Mouse (Mus musculus) forebrain, embryonic 11.5 days (tissue): Measurements from ENCODE around the gene Exosc5. TPM values are rescaled to one million over a fixed set of nuclear protein-coding genes. Genes with fewer than 3 reads are reported as not detected.

Experiments used
- ATAC-seq: fragments of 200-750 bp; cut with Nextera tagmentation; replicated peaks from 2 replicates; pipeline ENCODE4 v1.8.0; 2017; ENCODE audit warnings: moderate TSS enrichment; ENCODE audit not compliant: low FRiP score
- DNase-seq: peaks from one replicate; pipeline ENCODE4 v3.0.0-alpha.2; 2017; ENCODE audit warnings: low spot score
- H3K27ac ChIP-seq: fragments of 300-500 bp; sonication (generic); 2 replicates; pipeline ENCODE4 v1.5.1; 2014; ENCODE audit warnings: low read depth, low read length
- H3K27me3 ChIP-seq: fragments of 300-500 bp; sonication (generic); 2 replicates; pipeline ENCODE4 v1.6.1; 2014; ENCODE audit warnings: mild to moderate bottlenecking, low read length, mixed read lengths; ENCODE audit not compliant: control insufficient read depth, insufficient read depth
- H3K36me3 ChIP-seq: fragments of 300-500 bp; sonication (generic); 2 replicates; pipeline ENCODE4 v1.6.1; 2014; ENCODE audit warnings: mild to moderate bottlenecking, low read length, moderate library complexity, mixed read lengths; ENCODE audit not compliant: control insufficient read depth, insufficient read depth
- H3K4me1 ChIP-seq: fragments of 300-500 bp; sonication (generic); replicated peaks from 2 replicates; pipeline ENCODE4 v1.6.1; 2014; ENCODE audit warnings: low read length, mixed read lengths; ENCODE audit not compliant: control insufficient read depth, insufficient read depth
- H3K4me2 ChIP-seq: fragments of 300-500 bp; sonication (generic); 2 replicates; pipeline ENCODE4 v1.6.1; 2014; ENCODE audit warnings: low read depth, mild to moderate bottlenecking, low read length, moderate library complexity, mixed read lengths; ENCODE audit not compliant: severe bottlenecking
- H3K4me3 ChIP-seq: fragments of 300-500 bp; sonication (generic); 2 replicates; pipeline ENCODE4 v1.5.1; 2014; ENCODE audit warnings: low read depth, low read length
- H3K9ac ChIP-seq: fragments of 300-500 bp; sonication (generic); 2 replicates; pipeline ENCODE4 v1.6.1; 2014; ENCODE audit warnings: low read length
- H3K9me3 ChIP-seq: fragments of 300-500 bp; sonication (generic); 2 replicates; pipeline ENCODE4 v1.6.1; 2016; ENCODE audit warnings: low read length, mixed read lengths; ENCODE audit not compliant: control insufficient read depth
- WGBS: fragments of 180-500 bp; shearing (Covaris S2); extraction: QIAGEN DNeasy Blood & Tissue Kit; methylation state at CpG from one replicate; pipeline ENCODE4 v1.1.7; 2014; 5-methylcytosine and 5-hydroxymethylcytosine counted together
- polyA plus RNA-seq: library from polyadenylated mRNA; unstranded; fragments of >200 nt; fragmentation: Nextera tagmentation; extraction: Ambion mirVana; gene quantifications from 2 replicates; pipeline ENCODE4 v1.2.1, GENCODE M21; 2014

The Exosc5 gene
- polyA plus RNA-seq, 1 experiment from 2014 or later, result 52.2 TPM

DNA sequence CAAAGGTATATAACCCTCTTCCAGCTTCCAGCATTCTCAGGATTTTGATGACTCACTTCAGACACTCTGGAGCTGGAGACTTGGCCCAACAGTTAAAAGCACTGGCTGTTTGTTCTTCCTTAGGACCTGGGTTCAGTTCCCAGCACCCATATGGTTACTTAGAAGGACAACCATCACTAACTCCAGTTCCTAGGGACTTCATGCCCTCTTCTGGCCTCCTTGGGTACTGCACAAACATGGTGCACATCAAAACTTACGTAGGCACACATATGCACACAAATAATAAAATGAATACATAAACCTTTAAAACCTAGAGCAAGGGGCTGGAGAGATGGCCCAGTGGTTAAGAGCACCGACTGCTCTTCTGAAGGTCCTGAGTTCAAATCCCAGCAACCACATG lies 43.4 kb downstream of the Exosc5 start:
- no peak overlapping the region for H3K4me3 ChIP-seq
- H3K27me3 ChIP-seq, result no peaks in the 10 kb centered on the region; the same call in 1 of the 2 replicates
- H3K36me3 ChIP-seq, result no peaks in the 10 kb centered on the region
- H3K9me3 ChIP-seq, result peaks cover 3% of the 10 kb centered on the region; the same call in 1 of the 2 replicates
- H3K9ac ChIP-seq, result no peak overlapping the region
- no peaks in the 10 kb centered on the region for H3K4me1 ChIP-seq
- H3K27ac ChIP-seq, result no peak overlapping the region
- WGBS, result 91% methylated on average over 2 of the region's 2 CpGs
- no peak for ATAC-seq
- DNase-seq, result no peak
- H3K4me2 ChIP-seq, result no peak overlapping the region

DNA sequence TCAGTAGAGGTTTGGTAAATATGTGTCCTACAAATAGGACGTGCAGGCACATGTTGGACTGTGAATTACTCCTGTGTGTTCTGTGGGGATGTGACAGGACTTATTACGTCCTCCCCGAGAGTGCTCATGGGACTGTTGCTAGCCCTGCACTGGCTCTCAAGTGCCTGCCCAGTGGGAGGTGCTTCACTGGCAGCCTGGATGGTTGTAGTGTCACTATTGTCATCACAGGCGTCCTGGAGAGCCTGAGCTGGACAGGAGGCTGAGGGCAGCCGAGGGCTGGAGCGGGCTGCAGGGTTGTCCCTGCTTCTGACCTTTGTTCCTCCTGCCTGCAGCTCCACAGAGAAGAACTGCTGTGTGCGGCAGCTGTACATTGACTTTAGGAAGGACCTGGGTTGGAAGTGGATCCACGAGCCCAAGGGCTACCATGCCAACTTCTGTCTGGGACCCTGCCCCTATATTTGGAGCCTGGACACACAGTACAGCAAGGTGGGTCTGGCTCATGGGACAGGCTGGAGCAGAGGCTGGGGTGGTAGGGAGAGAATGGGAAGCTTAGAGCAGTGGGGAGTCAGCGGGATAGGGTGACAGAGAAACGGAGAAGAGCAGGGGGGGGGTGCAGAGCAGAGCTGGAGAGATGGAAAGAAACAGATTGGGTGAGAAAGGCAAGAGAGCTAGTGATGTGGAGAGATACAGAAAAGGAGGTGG lies 45.0 kb downstream of the Exosc5 start:
- H3K4me2 ChIP-seq, result no peak overlapping the region
- H3K27ac ChIP-seq, result no peak overlapping the region
- 17% methylated on average over 10 of the region's 10 CpGs for WGBS

GRCm38 (mm10) chr7:25704716-25705364 lies 45.9 kb downstream of the Exosc5 start:
- no peak overlapping the region for H3K27ac ChIP-seq
- H3K4me2 ChIP-seq, result peak overlapping the region; percentile 55
- peak; percentile 63 for ATAC-seq
- DNase-seq, result peak; percentile 73
- no peaks in the 10 kb centered on the region for H3K36me3 ChIP-seq
- H3K9ac ChIP-seq, result peak overlapping the region; percentile 16; the same call in 1 of the 2 replicates
- 2% methylated on average over 28 of the region's 37 CpGs for WGBS
- peak overlapping the region; percentile 24 for H3K4me3 ChIP-seq
- H3K9me3 ChIP-seq, result peaks cover 3% of the 10 kb centered on the region; the same call in 1 of the 2 replicates
- no peaks in the 10 kb centered on the region; the same call in 1 of the 2 replicates for H3K27me3 ChIP-seq
- H3K4me1 ChIP-seq, result peaks cover 3% of the 10 kb centered on the region; the same call in 1 of the 2 replicates

More for the DNA sequence above, 45.0 kb downstream of the Exosc5 start:
- H3K36me3 ChIP-seq, result no peaks in the 10 kb centered on the region
- peaks cover 3% of the 10 kb centered on the region; the same call in 1 of the 2 replicates for H3K9me3 ChIP-seq
- H3K9ac ChIP-seq, result no peak overlapping the region
- no peaks in the 10 kb centered on the region for H3K4me1 ChIP-seq
- no peak overlapping the region for H3K4me3 ChIP-seq
- no peaks in the 10 kb centered on the region; the same call in 1 of the 2 replicates for H3K27me3 ChIP-seq
- peak; percentile 45; the same call in 1 of the 2 replicates for ATAC-seq
- no peak for DNase-seq

- Histone ChIP-seq H3K4me1 (peaks cover 4% of the 10 kb centered on the region; the same call in 1 of the 2 replicates), H3K27ac (no peak overlapping the region), H3K9ac (no peak overlapping the region), H3K9me3 (peaks cover 3% of the 10 kb centered on the region; the same call in 1 of the 2 replicates), H3K4me3 (no peak overlapping the region), H3K36me3 (no peaks in the 10 kb centered on the region), H3K27me3 (no peaks in the 10 kb centered on the region; the same call in 1 of the 2 replicates), H3K4me2 (no peak overlapping the region)
- ATAC-seq (no peak), DNase-seq (no peak)
- 68% methylated on average over 6 of the region's 6 CpGs for WGBS
Observed at GRCm38 (mm10) chr7:25705801-25706251, 46.9 kb downstream of the Exosc5 start.

DNA sequence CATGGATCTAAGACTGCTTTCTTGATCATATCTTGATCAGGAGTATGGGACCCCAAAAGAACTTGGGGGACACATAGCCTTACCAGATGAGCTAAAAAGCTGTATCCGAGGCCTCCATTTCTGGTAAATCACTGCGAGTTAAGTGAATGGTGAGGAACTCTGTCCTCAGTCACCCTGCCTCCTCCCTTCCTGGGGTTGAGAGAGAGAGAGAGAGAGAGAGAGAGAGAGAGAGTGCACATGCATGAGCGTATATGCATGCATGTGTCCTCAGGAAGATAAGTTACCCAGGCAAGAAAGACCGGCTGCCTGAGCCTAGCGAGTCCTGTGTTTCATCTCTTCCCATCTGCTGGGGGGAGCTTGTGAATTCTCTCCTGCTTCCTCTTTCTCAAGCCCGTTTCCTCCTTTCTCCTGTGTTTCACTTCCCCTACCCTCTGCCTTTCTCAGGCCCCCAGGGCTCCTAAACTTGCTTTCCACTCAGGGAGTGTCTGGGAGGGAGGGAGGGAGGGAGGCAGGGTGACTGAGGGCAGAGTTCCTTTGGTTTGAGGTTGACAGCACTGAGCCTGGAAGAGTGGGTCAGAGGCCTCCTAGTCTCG lies 47.7 kb downstream of the Exosc5 start:
- ATAC-seq, result no peak
- H3K4me3 ChIP-seq, result no peak overlapping the region
- WGBS, result 72% methylated on average over 7 of the region's 7 CpGs
- H3K9me3 ChIP-seq, result peaks cover 3% of the 10 kb centered on the region; the same call in 1 of the 2 replicates
- no peaks in the 10 kb centered on the region for H3K36me3 ChIP-seq
- no peak overlapping the region for H3K9ac ChIP-seq
- no peaks in the 10 kb centered on the region; the same call in 1 of the 2 replicates for H3K27me3 ChIP-seq
- DNase-seq, result no peak
- no peak overlapping the region for H3K4me2 ChIP-seq
- H3K4me1 ChIP-seq, result peaks cover 4% of the 10 kb centered on the region; the same call in 1 of the 2 replicates
- H3K27ac ChIP-seq, result no peak overlapping the region

DNA sequence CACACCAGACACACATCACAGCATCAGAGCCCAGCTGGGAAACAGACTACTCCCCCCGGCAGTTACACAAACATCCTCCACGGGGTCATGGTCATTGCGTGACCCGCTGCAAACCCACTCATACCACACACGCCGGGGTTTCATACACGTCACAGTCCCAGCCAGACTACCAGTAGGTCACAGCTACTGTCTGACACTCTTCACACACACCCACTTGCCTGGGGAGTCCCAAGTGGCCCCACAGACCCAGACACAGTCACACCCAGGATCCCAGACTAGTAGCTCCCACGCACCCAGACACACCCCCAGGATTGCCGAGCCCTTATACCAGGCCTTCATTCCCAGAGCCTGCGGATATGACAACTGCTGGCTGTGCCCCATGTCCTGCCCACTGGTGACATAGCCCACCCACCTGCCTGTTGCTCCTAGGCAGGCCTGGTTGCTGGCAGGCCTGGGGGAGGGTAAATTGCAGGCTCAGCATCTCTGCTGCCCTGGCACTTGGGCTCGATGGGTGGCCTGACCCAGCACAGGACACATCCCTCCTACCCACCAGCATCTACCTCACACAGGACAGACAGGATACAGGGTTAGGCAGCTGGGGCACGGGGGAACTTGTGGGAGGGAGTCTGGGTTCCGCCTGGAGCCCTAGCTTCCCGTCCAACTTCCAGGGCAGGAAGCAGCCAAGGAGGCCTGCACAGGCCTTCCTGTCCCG lies 48.8 kb downstream of the Exosc5 start:
- ATAC-seq, result no peak
- no peak overlapping the region for H3K9ac ChIP-seq

DNA sequence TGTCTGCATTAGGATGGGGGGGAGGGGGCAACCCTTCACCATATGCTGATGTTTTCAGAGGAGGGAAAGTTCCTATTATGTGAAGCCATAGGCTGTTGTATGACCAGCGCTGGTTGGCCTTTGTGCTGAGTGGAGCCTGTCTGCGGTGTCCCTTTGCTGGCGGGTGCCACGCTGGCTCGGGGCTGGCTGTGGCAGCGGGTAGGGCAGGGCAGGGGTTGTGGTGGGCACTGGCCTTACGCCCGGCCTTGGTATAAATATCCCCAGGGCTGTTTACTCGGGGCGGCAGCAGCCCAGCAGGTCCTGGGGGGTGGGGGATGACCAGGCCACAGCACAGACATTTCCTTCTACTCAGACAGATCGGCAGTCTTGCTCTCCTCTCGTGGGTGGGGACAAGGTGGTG lies 51.0 kb downstream of the Exosc5 start:
- Histone ChIP-seq H3K27me3 (no peaks in the 10 kb centered on the region), H3K4me2 (0 out of 2 replicates have a peak overlapping the region, but pooled peaks have one; percentile 5), H3K27ac (no peak overlapping the region), H3K9ac (0 out of 2 replicates have a peak overlapping the region, but pooled peaks have one; percentile 12), H3K36me3 (peaks cover 7% of the 10 kb centered on the region), H3K9me3 (no peaks in the 10 kb centered on the region), H3K4me3 (no peak overlapping the region), H3K4me1 (peaks cover 4% of the 10 kb centered on the region; the same call in 1 of the 2 replicates)
- DNase-seq (no peak), ATAC-seq (peak; percentile 6; the same call in 1 of the 2 replicates)
- 19% methylated on average over 12 of the region's 12 CpGs for WGBS

More for the DNA sequence above, 48.8 kb downstream of the Exosc5 start:
- Histone ChIP-seq H3K4me2 (no peak overlapping the region), H3K27me3 (no peaks in the 10 kb centered on the region; the same call in 1 of the 2 replicates), H3K9me3 (no peaks in the 10 kb centered on the region), H3K4me3 (no peak overlapping the region), H3K36me3 (no peaks in the 10 kb centered on the region; the same call in 1 of the 2 replicates), H3K4me1 (peaks cover 4% of the 10 kb centered on the region; the same call in 1 of the 2 replicates), H3K27ac (no peak overlapping the region)
- 72% methylated on average over 15 of the region's 15 CpGs for WGBS
- DNase-seq, result no peak
